Mouse (Mus musculus): ENCODE measurements around the gene Adcy5. TPM values are rescaled to one million over a fixed set of nuclear protein-coding genes. Genes with fewer than 3 reads are reported as not detected.

Adcy5 gene
- polyA plus RNA-seq, 1 experiment from 2014 or later = 3.0 TPM

DNA sequence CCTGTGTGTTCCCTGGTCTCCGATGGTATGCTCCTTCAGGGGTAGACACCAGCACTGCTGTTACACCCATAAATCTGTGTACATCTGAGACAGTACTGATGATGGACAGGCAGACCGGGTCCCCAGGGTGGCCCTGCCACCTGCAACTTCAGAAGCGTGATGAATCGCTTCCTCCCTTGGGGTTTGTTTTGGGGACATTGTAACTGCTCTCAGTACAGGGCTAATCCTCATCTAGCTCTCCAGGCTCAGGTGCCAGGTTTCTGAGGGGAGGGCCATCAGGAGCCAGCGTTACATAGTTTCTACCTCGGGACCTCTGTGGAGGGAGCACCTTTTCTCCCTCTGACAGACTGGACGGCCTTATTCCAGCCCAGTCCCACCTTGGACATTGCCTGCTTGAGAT lies 36.1 kb downstream of the Adcy5 start:
- WGBS = 77% methylated on average over 7 of the region's 7 CpGs

DNA sequence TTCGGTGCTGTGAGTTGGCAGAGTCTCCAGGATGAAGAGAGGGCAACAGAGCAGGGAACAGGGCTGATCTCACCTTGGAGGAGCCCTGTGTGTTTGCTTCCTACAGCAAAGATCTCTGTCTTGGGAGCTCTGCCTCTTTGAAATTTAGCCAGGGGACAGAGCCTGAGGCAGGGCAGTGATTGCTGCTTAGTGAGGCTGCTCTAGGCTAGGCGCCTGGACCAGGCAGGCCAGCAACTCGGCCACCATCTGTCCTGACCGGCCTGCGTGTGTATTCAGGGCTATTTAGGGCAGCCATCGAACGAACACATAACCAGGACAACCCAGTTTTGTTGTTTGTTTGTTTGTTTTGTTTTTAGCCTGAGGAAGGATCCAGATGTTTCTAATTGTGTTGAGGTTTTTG lies 36.6 kb downstream of the Adcy5 start:
- no peak for ATAC-seq (ENCODE audit: insufficient read depth, low FRiP score)
- peaks cover 30% of the 10 kb centered on the region for H3K4me1 ChIP-seq (ENCODE audit: control insufficient read depth, insufficient read depth, low read length)
- H3K4me3 ChIP-seq (replicated peaks; ENCODE audit: low read length) = no peak overlapping the region
- H3K27me3 ChIP-seq (ENCODE audit: control insufficient read depth, insufficient read depth, low read length) = no peaks in the 10 kb centered on the region
- no peak overlapping the region for H3K9ac ChIP-seq (ENCODE audit: low read length)
- no peaks in the 10 kb centered on the region for H3K36me3 ChIP-seq (ENCODE audit: control insufficient read depth, insufficient read depth, low read length)
- H3K9me3 ChIP-seq (replicated peaks; ENCODE audit: control insufficient read depth, low read length) = no peaks in the 10 kb centered on the region
- WGBS = 77% methylated on average over 7 of the region's 7 CpGs
- H3K27ac ChIP-seq (ENCODE audit: low read length) = no peak overlapping the region
- no peak overlapping the region for H3K4me2 ChIP-seq (ENCODE audit: low read depth, low read length)

More for the DNA sequence above, 36.1 kb downstream of the Adcy5 start:
- H3K27ac ChIP-seq (ENCODE audit: low read length) = no peak overlapping the region
- no peaks in the 10 kb centered on the region for H3K9me3 ChIP-seq (replicated peaks; ENCODE audit: control insufficient read depth, low read length)
- H3K4me3 ChIP-seq (replicated peaks; ENCODE audit: low read length) = no peak overlapping the region
- ATAC-seq (ENCODE audit: insufficient read depth, low FRiP score) = no peak
- peaks cover 30% of the 10 kb centered on the region for H3K4me1 ChIP-seq (ENCODE audit: control insufficient read depth, insufficient read depth, low read length)
- H3K27me3 ChIP-seq (ENCODE audit: control insufficient read depth, insufficient read depth, low read length) = no peaks in the 10 kb centered on the region
- peak overlapping the region; percentile 35; the same call in 1 of the 2 replicates for H3K9ac ChIP-seq (ENCODE audit: low read length)
- H3K4me2 ChIP-seq (ENCODE audit: low read depth, low read length) = no peak overlapping the region
- H3K36me3 ChIP-seq (ENCODE audit: control insufficient read depth, insufficient read depth, low read length) = no peaks in the 10 kb centered on the region

DNA sequence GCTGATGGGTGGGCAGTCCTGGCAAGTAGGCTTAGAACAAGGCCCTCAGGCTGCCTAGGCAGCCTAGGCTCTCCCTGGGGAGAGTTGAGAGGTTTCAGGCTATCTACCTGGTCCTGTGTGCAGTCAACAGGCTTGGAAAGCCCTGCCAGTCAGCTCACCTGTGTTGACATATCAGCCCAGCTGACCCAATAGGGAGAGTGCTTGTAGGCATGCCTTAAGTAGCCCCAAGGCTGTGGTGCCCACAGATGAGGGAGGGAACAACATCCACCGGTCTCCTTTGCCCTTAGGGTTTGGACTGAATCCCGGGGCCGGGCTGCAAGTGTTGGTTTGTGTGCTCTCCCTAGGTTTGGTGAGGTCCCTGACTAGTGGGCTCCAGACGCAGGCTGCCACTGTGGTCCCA lies 37.8 kb downstream of the Adcy5 start:
- ATAC-seq (ENCODE audit: insufficient read depth, low FRiP score) = no peak
- peaks cover 30% of the 10 kb centered on the region for H3K4me1 ChIP-seq (ENCODE audit: control insufficient read depth, insufficient read depth, low read length)
- no peaks in the 10 kb centered on the region for H3K27me3 ChIP-seq (ENCODE audit: control insufficient read depth, insufficient read depth, low read length)
- no peak overlapping the region for H3K4me3 ChIP-seq (replicated peaks; ENCODE audit: low read length)
- WGBS = 79% methylated on average over 4 of the region's 4 CpGs
- no peak overlapping the region for H3K27ac ChIP-seq (ENCODE audit: low read length)
- H3K9ac ChIP-seq (ENCODE audit: low read length) = 0 out of 2 replicates have a peak overlapping the region, but pooled peaks have one; percentile 23
- H3K36me3 ChIP-seq (ENCODE audit: control insufficient read depth, insufficient read depth, low read length) = no peaks in the 10 kb centered on the region
- no peak overlapping the region for H3K4me2 ChIP-seq (ENCODE audit: low read depth, low read length)
- H3K9me3 ChIP-seq (replicated peaks; ENCODE audit: control insufficient read depth, low read length) = no peaks in the 10 kb centered on the region

DNA sequence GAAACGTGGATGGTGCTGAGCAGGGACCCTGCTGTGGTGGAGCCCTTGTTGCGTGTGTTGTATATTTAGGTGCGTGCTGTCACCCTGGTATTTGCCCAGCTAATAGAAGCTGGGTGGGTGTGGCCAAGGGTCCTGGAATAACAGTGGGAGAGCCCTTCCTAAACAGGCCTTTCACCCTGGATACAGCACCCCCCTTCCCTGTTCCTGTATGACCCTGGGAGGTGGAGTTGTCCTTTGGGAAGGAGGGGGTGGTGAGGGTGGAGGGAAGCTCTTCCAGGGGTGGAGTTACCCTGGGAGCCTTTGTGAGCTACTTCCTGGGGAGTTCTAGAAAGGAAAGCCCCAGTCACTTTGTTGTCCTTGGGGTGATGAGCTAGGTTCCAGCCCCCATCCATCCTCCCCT lies 38.7 kb downstream of the Adcy5 start:
- ATAC-seq (ENCODE audit: insufficient read depth, low FRiP score) = no peak
- H3K9ac ChIP-seq (ENCODE audit: low read length) = no peak overlapping the region
- H3K27me3 ChIP-seq (ENCODE audit: control insufficient read depth, insufficient read depth, low read length) = no peaks in the 10 kb centered on the region
- H3K27ac ChIP-seq (ENCODE audit: low read length) = no peak overlapping the region
- H3K36me3 ChIP-seq (ENCODE audit: control insufficient read depth, insufficient read depth, low read length) = no peaks in the 10 kb centered on the region
- peaks cover 30% of the 10 kb centered on the region for H3K4me1 ChIP-seq (ENCODE audit: control insufficient read depth, insufficient read depth, low read length)
- WGBS = 40% methylated on average over 3 of the region's 3 CpGs
- H3K4me3 ChIP-seq (replicated peaks; ENCODE audit: low read length) = no peak overlapping the region
- H3K9me3 ChIP-seq (replicated peaks; ENCODE audit: control insufficient read depth, low read length) = no peaks in the 10 kb centered on the region
- no peak overlapping the region for H3K4me2 ChIP-seq (ENCODE audit: low read depth, low read length)

DNA sequence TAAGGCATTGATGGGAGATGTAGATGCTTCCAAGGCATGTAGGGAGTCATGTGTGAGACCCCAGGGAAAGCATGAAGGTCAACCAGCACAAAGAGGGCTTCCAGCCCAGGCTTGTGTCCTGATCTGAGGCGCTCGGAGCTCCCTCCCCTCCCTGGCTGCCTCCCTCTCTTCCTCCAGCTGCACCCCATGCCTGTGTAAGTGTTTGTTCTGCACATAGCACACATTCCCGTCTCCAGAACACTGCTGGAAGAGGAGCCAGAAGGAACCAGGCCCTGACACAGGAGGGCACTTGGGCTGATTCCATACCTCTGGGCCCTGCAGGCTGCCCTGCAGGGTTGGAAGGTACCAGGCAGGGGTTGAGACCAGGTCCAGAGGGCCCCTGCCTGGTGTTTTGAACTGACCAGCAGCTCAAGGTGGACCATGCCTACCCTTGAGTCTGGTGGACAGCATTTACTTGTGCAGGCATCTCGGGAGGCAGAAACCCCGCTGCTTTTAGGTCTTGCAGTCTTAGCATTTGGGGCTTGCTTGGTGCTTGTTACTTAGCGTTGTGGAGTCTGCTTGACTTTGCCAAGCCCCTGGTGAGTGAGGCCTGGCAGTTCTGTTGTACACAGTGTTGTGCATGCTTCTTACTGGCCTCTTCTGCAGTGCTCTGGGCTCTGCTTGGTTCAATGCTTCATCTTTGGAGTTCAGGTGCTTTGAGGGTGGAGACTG lies 45.2 kb downstream of the Adcy5 start:
- H3K9ac ChIP-seq (ENCODE audit: low read length) = peak overlapping the region; percentile 35; the same call in 1 of the 2 replicates
- H3K27ac ChIP-seq (ENCODE audit: low read length) = peak overlapping the region; percentile 74
- no peak overlapping the region for H3K4me3 ChIP-seq (replicated peaks; ENCODE audit: low read length)
- WGBS = 41% methylated on average over 6 of the region's 6 CpGs
- no peaks in the 10 kb centered on the region for H3K27me3 ChIP-seq (ENCODE audit: control insufficient read depth, insufficient read depth, low read length)
- no peaks in the 10 kb centered on the region for H3K36me3 ChIP-seq (ENCODE audit: control insufficient read depth, insufficient read depth, low read length)
- peak; percentile 75 for ATAC-seq (ENCODE audit: insufficient read depth, low FRiP score)
- H3K4me1 ChIP-seq (ENCODE audit: control insufficient read depth, insufficient read depth, low read length) = peaks cover 26% of the 10 kb centered on the region
- H3K9me3 ChIP-seq (replicated peaks; ENCODE audit: control insufficient read depth, low read length) = no peaks in the 10 kb centered on the region
- no peak overlapping the region for H3K4me2 ChIP-seq (ENCODE audit: low read depth, low read length)

DNA sequence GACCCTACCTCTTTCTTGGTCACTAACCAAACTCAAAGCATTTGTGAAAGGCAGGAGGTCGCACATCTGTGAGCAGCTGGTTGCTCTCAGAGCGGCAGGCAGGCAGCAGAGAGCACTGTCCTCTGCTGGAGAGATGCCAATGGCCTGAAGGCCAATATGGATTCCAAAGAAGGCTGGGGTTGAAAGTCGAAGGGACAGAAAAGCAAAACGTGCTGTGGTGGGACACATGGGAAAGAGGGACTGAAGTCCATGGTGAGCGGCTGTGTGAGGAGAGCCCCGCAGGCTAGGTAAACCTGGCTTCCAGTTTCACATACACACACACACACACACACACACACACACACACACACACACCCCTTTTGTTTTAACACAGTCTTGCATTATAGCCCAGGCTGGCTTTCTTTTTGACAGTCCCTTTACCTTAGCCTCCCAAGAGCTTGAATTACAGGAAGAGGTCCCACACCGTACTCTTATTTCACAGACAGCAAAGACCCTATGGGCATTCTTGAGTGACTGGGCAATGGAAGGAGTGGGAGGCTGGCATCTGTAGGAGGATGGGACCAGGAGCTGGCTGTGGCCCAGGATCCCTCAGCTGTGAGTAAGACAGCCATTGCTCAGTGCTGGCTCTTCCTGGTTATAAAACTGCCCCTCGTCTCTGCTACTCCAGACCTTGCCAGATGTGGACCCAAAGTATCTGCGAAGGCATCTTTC lies 45.9 kb downstream of the Adcy5 start:
- no peaks in the 10 kb centered on the region for H3K36me3 ChIP-seq (ENCODE audit: control insufficient read depth, insufficient read depth, low read length)
- no peak overlapping the region; the same call in 1 of the 2 replicates for H3K9ac ChIP-seq (ENCODE audit: low read length)
- no peak overlapping the region for H3K4me3 ChIP-seq (replicated peaks; ENCODE audit: low read length)
- WGBS = 54% methylated on average over 9 of the region's 9 CpGs
- H3K4me2 ChIP-seq (ENCODE audit: low read depth, low read length) = no peak overlapping the region
- H3K9me3 ChIP-seq (replicated peaks; ENCODE audit: control insufficient read depth, low read length) = no peaks in the 10 kb centered on the region
- H3K27me3 ChIP-seq (ENCODE audit: control insufficient read depth, insufficient read depth, low read length) = no peaks in the 10 kb centered on the region
- peaks cover 30% of the 10 kb centered on the region for H3K4me1 ChIP-seq (ENCODE audit: control insufficient read depth, insufficient read depth, low read length)
- peak overlapping the region; percentile 74 for H3K27ac ChIP-seq (ENCODE audit: low read length)
- peak; percentile 8; the same call in 1 of the 2 replicates for ATAC-seq (ENCODE audit: insufficient read depth, low FRiP score)

DNA sequence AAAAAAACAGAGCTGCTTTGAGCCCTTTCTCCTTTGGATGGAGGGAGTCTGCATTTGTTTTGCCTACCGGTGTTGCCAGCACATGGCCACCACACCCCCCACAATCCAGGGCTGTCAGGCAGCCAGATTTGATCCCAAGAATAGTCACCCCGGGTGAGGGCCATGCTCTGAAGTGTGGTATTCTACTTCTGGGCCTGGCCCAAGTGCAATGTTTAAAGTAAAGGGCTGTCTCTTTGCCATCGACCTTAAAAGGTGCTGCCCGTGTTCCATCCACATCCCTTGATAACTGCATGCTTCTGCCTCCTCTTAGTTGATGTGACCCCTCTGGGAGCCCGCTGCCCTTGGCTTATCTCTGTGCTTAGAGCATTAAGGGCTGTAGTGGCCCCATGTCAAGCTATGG lies 46.6 kb downstream of the Adcy5 start:
- Histone ChIP-seq H3K4me1 (ENCODE audit: control insufficient read depth, insufficient read depth, low read length) (peaks cover 33% of the 10 kb centered on the region), H3K9me3 (replicated peaks; ENCODE audit: control insufficient read depth, low read length) (no peaks in the 10 kb centered on the region), H3K9ac (ENCODE audit: low read length) (no peak overlapping the region), H3K4me2 (ENCODE audit: low read depth, low read length) (no peak overlapping the region), H3K27me3 (ENCODE audit: control insufficient read depth, insufficient read depth, low read length) (no peaks in the 10 kb centered on the region), H3K27ac (ENCODE audit: low read length) (0 out of 2 replicates have a peak overlapping the region, but pooled peaks have one; percentile 23), H3K4me3 (replicated peaks; ENCODE audit: low read length) (no peak overlapping the region), H3K36me3 (ENCODE audit: control insufficient read depth, insufficient read depth, low read length) (no peaks in the 10 kb centered on the region)
- no peak for ATAC-seq (ENCODE audit: insufficient read depth, low FRiP score)
- WGBS = 57% methylated on average over 5 of the region's 5 CpGs

DNA sequence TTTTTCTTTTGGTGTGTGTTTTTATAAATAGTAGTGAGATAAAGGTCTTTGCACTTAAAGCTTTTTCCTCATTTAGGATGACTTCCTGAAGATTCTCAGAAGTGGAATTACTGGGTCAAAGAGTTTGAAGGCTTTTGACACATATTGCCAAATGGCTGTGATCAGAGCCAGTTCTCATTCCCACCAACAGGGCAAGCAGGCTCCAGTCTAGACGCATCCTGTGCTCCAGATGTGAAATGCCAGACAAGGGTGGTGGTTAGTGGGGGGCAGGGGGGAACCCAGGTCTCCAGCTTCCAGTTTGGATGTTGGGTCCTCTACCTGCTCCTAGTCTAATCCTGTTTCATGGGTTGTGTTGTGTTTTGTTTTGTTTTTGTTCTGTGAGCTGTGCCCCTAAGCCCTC lies 48.8 kb downstream of the Adcy5 start:
- WGBS = 72% methylated on average over 1 of the region's 1 CpGs

DNA sequence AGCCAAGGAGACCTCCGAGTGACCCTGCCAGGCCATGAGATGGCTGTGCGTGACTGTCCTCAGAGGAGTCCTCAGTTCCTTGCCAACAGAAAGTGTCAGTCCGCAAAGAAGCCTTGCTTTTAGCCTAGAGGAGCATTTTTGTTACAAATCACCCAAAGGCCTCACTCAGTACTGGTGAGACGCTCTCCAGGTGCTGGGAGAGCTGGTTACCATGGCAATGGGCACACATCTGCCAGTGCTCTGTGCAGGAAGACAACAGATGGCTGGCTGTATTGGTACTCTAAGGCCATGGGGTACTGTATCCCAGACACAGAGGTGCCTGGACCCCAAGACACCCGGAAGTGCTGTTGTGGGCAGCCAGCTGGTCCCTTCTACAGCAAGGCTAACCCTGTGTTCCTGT lies 51.0 kb downstream of the Adcy5 start:
- WGBS = 57% methylated on average over 5 of the region's 5 CpGs
- H3K4me2 ChIP-seq (ENCODE audit: low read depth, low read length) = no peak overlapping the region
- H3K9me3 ChIP-seq (replicated peaks; ENCODE audit: control insufficient read depth, low read length) = no peaks in the 10 kb centered on the region
- H3K9ac ChIP-seq (ENCODE audit: low read length) = no peak overlapping the region
- no peak; the same call in 1 of the 2 replicates for ATAC-seq (ENCODE audit: insufficient read depth, low FRiP score)
- H3K27ac ChIP-seq (ENCODE audit: low read length) = no peak overlapping the region
- H3K27me3 ChIP-seq (ENCODE audit: control insufficient read depth, insufficient read depth, low read length) = no peaks in the 10 kb centered on the region
- no peaks in the 10 kb centered on the region for H3K36me3 ChIP-seq (ENCODE audit: control insufficient read depth, insufficient read depth, low read length)
- no peak overlapping the region for H3K4me3 ChIP-seq (replicated peaks; ENCODE audit: low read length)
- peaks cover 17% of the 10 kb centered on the region; the same call in 1 of the 2 replicates for H3K4me1 ChIP-seq (ENCODE audit: control insufficient read depth, insufficient read depth, low read length)

More for the DNA sequence above, 48.8 kb downstream of the Adcy5 start:
- no peak overlapping the region for H3K4me2 ChIP-seq (ENCODE audit: low read depth, low read length)
- no peak overlapping the region for H3K4me3 ChIP-seq (replicated peaks; ENCODE audit: low read length)
- H3K9me3 ChIP-seq (replicated peaks; ENCODE audit: control insufficient read depth, low read length) = no peaks in the 10 kb centered on the region
- H3K36me3 ChIP-seq (ENCODE audit: control insufficient read depth, insufficient read depth, low read length) = no peaks in the 10 kb centered on the region
- no peak overlapping the region for H3K27ac ChIP-seq (ENCODE audit: low read length)
- H3K9ac ChIP-seq (ENCODE audit: low read length) = no peak overlapping the region
- ATAC-seq (ENCODE audit: insufficient read depth, low FRiP score) = no peak
- peaks cover 33% of the 10 kb centered on the region for H3K4me1 ChIP-seq (ENCODE audit: control insufficient read depth, insufficient read depth, low read length)
- H3K27me3 ChIP-seq (ENCODE audit: control insufficient read depth, insufficient read depth, low read length) = no peaks in the 10 kb centered on the region
